Mouse (Mus musculus) forebrain, embryonic 13.5 days (tissue): ENCODE results near the gene Zg16. TPM values are rescaled to one million over a fixed set of nuclear protein-coding genes. Genes with fewer than 3 reads are reported as not detected.

Experiments used
- ATAC-seq: fragments of 200-750 bp; cut with Nextera tagmentation; 2 replicates; pipeline ENCODE4 v1.8.0; 2017
- H3K27ac ChIP-seq: fragments of 300-500 bp; sonication (generic); 2 replicates; pipeline ENCODE4 v1.5.1; 2015; ENCODE audit warnings: inconsistent platforms, mild to moderate bottlenecking, moderate library complexity
- H3K27me3 ChIP-seq: fragments of 300-500 bp; sonication (generic); 2 replicates; pipeline ENCODE4 v1.6.1; 2015; ENCODE audit warnings: mild to moderate bottlenecking, inconsistent platforms
- H3K36me3 ChIP-seq: fragments of 300-500 bp; sonication (generic); 2 replicates; pipeline ENCODE4 v1.6.1; 2015; ENCODE audit warnings: mild to moderate bottlenecking, inconsistent platforms; ENCODE audit not compliant: poor library complexity, severe bottlenecking
- H3K4me1 ChIP-seq: fragments of 300-500 bp; sonication (generic); 2 replicates; pipeline ENCODE4 v1.6.1; 2015; ENCODE audit warnings: inconsistent platforms
- H3K4me2 ChIP-seq: fragments of 300-500 bp; sonication (generic); 2 replicates; pipeline ENCODE4 v1.6.1; 2015; ENCODE audit warnings: inconsistent platforms, mild to moderate bottlenecking, moderate library complexity
- H3K4me3 ChIP-seq: fragments of 300-500 bp; sonication (generic); 2 replicates; pipeline ENCODE4 v1.5.1; 2015; ENCODE audit warnings: mild to moderate bottlenecking, inconsistent platforms
- H3K9ac ChIP-seq: fragments of 300-500 bp; sonication (generic); 2 replicates; pipeline ENCODE4 v1.6.1; 2015; ENCODE audit warnings: mild to moderate bottlenecking, inconsistent platforms
- H3K9me3 ChIP-seq: fragments of 300-500 bp; sonication (generic); replicated peaks from 2 replicates; pipeline ENCODE4 v1.6.1; 2016; ENCODE audit warnings: inconsistent platforms
- WGBS: fragments of 180-500 bp; shearing (Covaris S2); methylation state at CpG from one replicate; pipeline ENCODE4 v1.1.7; 2015; 5-methylcytosine and 5-hydroxymethylcytosine counted together
- microRNA-seq: library from miRNA; unstranded; fragments of <30 nt; microRNA quantifications from one replicate; pipeline ENCODE4, GENCODE M21; 2016
- polyA plus RNA-seq: library from polyadenylated mRNA; unstranded; fragments of >200 nt; fragmentation: Nextera tagmentation; extraction: Ambion mirVana; gene quantifications from 2 replicates; pipeline ENCODE4 v1.2.1, GENCODE M21; 2015

The Zg16 gene
- polyA plus RNA-seq, 1 experiment from 2014 or later: not detected

GRCm38 (mm10) chr7:127004122-127004875 lies 82.8 kb downstream of the Zg16 start:
- 91% methylated on average over 4 of the region's 4 CpGs for WGBS
- H3K4me2 ChIP-seq: no peak overlapping the region
- no peaks in the 10 kb centered on the region for H3K9me3 ChIP-seq
- no peaks in the 10 kb centered on the region for H3K36me3 ChIP-seq
- no peak for ATAC-seq
- H3K4me1 ChIP-seq: peaks cover 8% of the 10 kb centered on the region; the same call in 1 of the 2 replicates
- H3K27ac ChIP-seq: no peak overlapping the region
- no peak overlapping the region for H3K4me3 ChIP-seq
- H3K9ac ChIP-seq: no peak overlapping the region
- no peaks in the 10 kb centered on the region for H3K27me3 ChIP-seq

GRCm38 (mm10) chr7:127003620-127004019 lies 83.5 kb downstream of the Zg16 start:
- no peak for ATAC-seq
- Histone ChIP-seq H3K9me3 (no peaks in the 10 kb centered on the region), H3K9ac (no peak overlapping the region), H3K4me1 (peaks cover 2% of the 10 kb centered on the region; the same call in 1 of the 2 replicates), H3K27me3 (no peaks in the 10 kb centered on the region), H3K27ac (no peak overlapping the region), H3K36me3 (no peaks in the 10 kb centered on the region), H3K4me3 (no peak overlapping the region), H3K4me2 (no peak overlapping the region)
- 87% methylated on average over 5 of the region's 5 CpGs for WGBS

Small RNAs within 50 kb of the gene (microRNA-seq; reads per million reads assigned to microRNA genes)
- gene Gm44343: not detected

Other genes starting within 250 kb of the Zg16 start
- 4.1 and 4.2 TPM in 2 replicates for gene Doc2a, start 239.9 kb downstream of the Zg16 start, polyA plus RNA-seq
- gene Hirip3, start 225.4 kb downstream of the Zg16 start, polyA plus RNA-seq: 47.7 and 49.1 TPM in 2 replicates
- gene Ino80e, start 225.0 kb downstream of the Zg16 start, polyA plus RNA-seq: 94.9 and 96.2 TPM in 2 replicates
- 51.9 and 60.0 TPM in 2 replicates for gene Taok2, start 202.6 kb downstream of the Zg16 start, polyA plus RNA-seq
- gene Tmem219, start 164.4 kb downstream of the Zg16 start, polyA plus RNA-seq: 30.5 and 35.3 TPM in 2 replicates
- 69.4 and 69.8 TPM in 2 replicates for gene Kctd13, start 158.4 kb downstream of the Zg16 start, polyA plus RNA-seq
- gene Asphd1, start 137.7 kb downstream of the Zg16 start, polyA plus RNA-seq: 2.5 and 5.1 TPM in 2 replicates
- gene Sez6l2, start 136.8 kb downstream of the Zg16 start, polyA plus RNA-seq: 16.8 and 18.4 TPM in 2 replicates
- 82.9 and 95.8 TPM in 2 replicates for gene Cdipt, start 111.4 kb downstream of the Zg16 start, polyA plus RNA-seq
- 0.42 and 1.2 TPM in 2 replicates for gene Cdiptos, start 111.2 kb downstream of the Zg16 start, polyA plus RNA-seq
- gene Mvp, start 72.7 kb downstream of the Zg16 start, polyA plus RNA-seq: 2.5 and 3.2 TPM in 2 replicates
- 0.65 and 1.0 TPM in 2 replicates for gene Pagr1b, start 70.8 kb downstream of the Zg16 start, polyA plus RNA-seq
- 41.7 and 74.5 TPM in 2 replicates for gene Pagr1a, start 70.0 kb downstream of the Zg16 start, polyA plus RNA-seq
- gene Gm42742, start 66.2 kb downstream of the Zg16 start, polyA plus RNA-seq: 41.1 and 88.0 TPM in 2 replicates
- 6.8 and 8.3 TPM in 2 replicates for gene Prrt2, start 66.1 kb downstream of the Zg16 start, polyA plus RNA-seq
- 63.9 and 65.8 TPM in 2 replicates for gene Maz, start 60.3 kb downstream of the Zg16 start, polyA plus RNA-seq
- gene Kif22, start 44.9 kb downstream of the Zg16 start, polyA plus RNA-seq: 135 and 143 TPM in 2 replicates
- 0.91 and 1.0 TPM in 2 replicates for gene AI467606, start 4.0 kb upstream of the Zg16 start, polyA plus RNA-seq
- gene Qprt, start 34.9 kb upstream of the Zg16 start, polyA plus RNA-seq: 0.67 and 0.96 TPM in 2 replicates
- 0.08 TPM in 1 of 2 replicates, not detected in the other for gene Spn, start 50.5 kb upstream of the Zg16 start, polyA plus RNA-seq
- gene Cd2bp2, start 108.7 kb upstream of the Zg16 start, polyA plus RNA-seq: 89.0 and 98.7 TPM in 2 replicates
- 24.9 and 27.3 TPM in 2 replicates for gene Tbc1d10b, start 121.1 kb upstream of the Zg16 start, polyA plus RNA-seq
- 9.0 and 9.8 TPM in 2 replicates for gene Mylpf, start 121.6 kb upstream of the Zg16 start, polyA plus RNA-seq
- gene Zfp553, start 145.7 kb upstream of the Zg16 start, polyA plus RNA-seq: 68.9 and 73.1 TPM in 2 replicates
- gene Sept1, start 145.8 kb upstream of the Zg16 start, polyA plus RNA-seq: 31.8 and 33.4 TPM in 2 replicates
- gene Zfp771, start 156.9 kb upstream of the Zg16 start, polyA plus RNA-seq: 53.9 and 54.2 TPM in 2 replicates
- gene Dctpp1, start 173.4 kb upstream of the Zg16 start, polyA plus RNA-seq: 224 and 229 TPM in 2 replicates
- 51.1 and 53.2 TPM in 2 replicates for gene Sephs2, start 186.7 kb upstream of the Zg16 start, polyA plus RNA-seq
- 0.19 and 0.26 TPM in 2 replicates for gene Itgal, start 208.9 kb upstream of the Zg16 start, polyA plus RNA-seq